Mouse (Mus musculus): ENCODE data around the gene Rbm20.

Rbm20 gene

GRCm38 (mm10) chr19:53752993-53753392, 75.9 kb downstream of the Rbm20 start:
- no peak for DNase-seq (ENCODE audit: low read depth in 1 of 2, low spot score in 2 of 2)

- DNase-seq (ENCODE audit: low read depth in 1 of 2, low spot score in 2 of 2), result no peak
Observed at GRCm38 (mm10) chr19:53754421-53754830, 77.3 kb downstream of the Rbm20 start.

- no peak for DNase-seq (ENCODE audit: low read depth in 1 of 2, low spot score in 2 of 2)
Observed at GRCm38 (mm10) chr19:53755346-53755745, 78.2 kb downstream of the Rbm20 start.

GRCm38 (mm10) chr19:53757432-53758109, 80.5 kb downstream of the Rbm20 start:
- DNase-seq (ENCODE audit: low read depth in 1 of 2, low spot score in 2 of 2), result no peak

GRCm38 (mm10) chr19:53758881-53759418, 81.8 kb downstream of the Rbm20 start:
- no peak for DNase-seq (ENCODE audit: low read depth in 1 of 2, low spot score in 2 of 2)

- DNase-seq (ENCODE audit: low read depth in 1 of 2, low spot score in 2 of 2), result no peak
Observed at GRCm38 (mm10) chr19:53760125-53761101, 83.3 kb downstream of the Rbm20 start.

- DNase-seq (ENCODE audit: low read depth in 1 of 2, low spot score in 2 of 2), result no peak
Observed at GRCm38 (mm10) chr19:53762749-53763438, 85.8 kb downstream of the Rbm20 start.

GRCm38 (mm10) chr19:53764688-53765478, 87.8 kb downstream of the Rbm20 start:
- no peak for DNase-seq (ENCODE audit: low read depth in 1 of 2, low spot score in 2 of 2)

GRCm38 (mm10) chr19:53768478-53768877, 91.4 kb downstream of the Rbm20 start:
- DNase-seq (ENCODE audit: low read depth in 1 of 2, low spot score in 2 of 2), result no peak

- DNase-seq (ENCODE audit: low read depth in 1 of 2, low spot score in 2 of 2), result no peak
Observed at GRCm38 (mm10) chr19:53773937-53774640, 97.0 kb downstream of the Rbm20 start.

GRCm38 (mm10) chr19:53774641-53775350, 97.7 kb downstream of the Rbm20 start:
- no peak for DNase-seq (ENCODE audit: low read depth in 1 of 2, low spot score in 2 of 2)

GRCm38 (mm10) chr19:53779402-53779801, 102.3 kb downstream of the Rbm20 start:
- no peak for DNase-seq (ENCODE audit: low read depth in 1 of 2, low spot score in 2 of 2)

GRCm38 (mm10) chr19:53779818-53780217, 102.7 kb downstream of the Rbm20 start:
- DNase-seq (ENCODE audit: low read depth in 1 of 2, low spot score in 2 of 2), result no peak

- DNase-seq (ENCODE audit: low read depth in 1 of 2, low spot score in 2 of 2), result no peak
Observed at GRCm38 (mm10) chr19:53780752-53781602, 103.9 kb downstream of the Rbm20 start.

GRCm38 (mm10) chr19:53781826-53782225, 104.7 kb downstream of the Rbm20 start:
- DNase-seq (ENCODE audit: low read depth in 1 of 2, low spot score in 2 of 2), result no peak

- DNase-seq (ENCODE audit: low read depth in 1 of 2, low spot score in 2 of 2), result no peak
Observed at GRCm38 (mm10) chr19:53785352-53785751, 108.2 kb downstream of the Rbm20 start.

- DNase-seq (ENCODE audit: low read depth in 1 of 2, low spot score in 2 of 2), result no peak
Observed at GRCm38 (mm10) chr19:53786239-53786638, 109.1 kb downstream of the Rbm20 start.

- DNase-seq (ENCODE audit: low read depth in 1 of 2, low spot score in 2 of 2), result no peak
Observed at GRCm38 (mm10) chr19:53786836-53787235, 109.7 kb downstream of the Rbm20 start.

Data from monocyte, adult 2 months (primary cell).